Comparison of ENCODE assay signal across 11 mouse cellular contexts in the genomic region with DNA sequence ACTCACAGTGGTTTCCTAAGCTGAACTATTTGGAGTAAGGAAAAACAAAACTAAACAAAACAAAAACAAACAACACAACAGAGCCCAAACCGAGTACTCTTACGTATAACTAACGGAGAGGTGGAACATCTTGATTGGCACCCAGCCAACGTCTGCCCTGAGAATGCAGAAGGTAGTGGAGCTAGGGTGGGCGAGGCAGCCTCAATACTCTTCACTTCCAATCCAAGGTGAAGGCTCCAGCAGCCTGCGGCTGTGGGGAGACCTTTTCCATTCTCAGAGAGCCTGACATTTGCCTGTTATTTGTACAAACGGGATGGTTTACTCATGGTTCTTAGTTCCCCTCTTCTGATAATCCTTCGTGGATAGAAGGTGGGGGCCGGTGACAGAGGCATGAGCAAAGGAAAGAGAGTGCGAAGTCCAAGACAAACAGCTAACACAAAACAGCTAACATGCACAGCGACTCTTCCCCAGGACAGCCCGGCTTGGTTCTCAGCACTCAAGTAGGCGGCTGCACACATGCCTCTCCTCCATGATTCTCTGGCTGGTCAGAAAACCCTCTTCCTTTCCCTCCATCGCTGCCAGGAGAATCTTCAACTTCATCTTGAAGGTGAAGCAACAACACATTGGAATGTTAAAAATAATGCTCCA. TPM values are rescaled to one million over a fixed set of nuclear protein-coding genes. Genes with fewer than 3 reads are reported as not detected.
DNase-seq lines count a peak whose midpoint lies in the region; ATAC-seq and TF ChIP-seq lines count a peak whose summit lies in the region.
"Had no signal": no experiment of that assay in that cellular context is flagged by ENCODE, and none has a peak within 500 bp of the region (broad histone marks: within the 10 kb centered on the region; RNA-seq: fewer than 3 reads in every experiment).

No protein-coding gene starts in this region.

- WGBS in cerebellum, adult 2 months, result 80% methylated on average over 14 of the region's 14 CpGs
- 36% methylated on average over 14 of the region's 14 CpGs for whole genome bisulfite sequencing in kidney, adult 2 months
- WGBS in limb, embryonic 13.5 days, result 68% methylated on average over 14 of the region's 14 CpGs
- 86% methylated on average over 14 of the region's 14 CpGs for WGBS in hindbrain, embryonic 13.5 days

- no peak overlapping the region for H3K9ac ChIP-seq in limb, embryonic 13.5 days
- no peak overlapping the region for H3K9ac ChIP-seq in hindbrain, embryonic 13.5 days
- H3K9ac ChIP-seq: midbrain, embryonic 13.5 days had no signal

- TF ChIP-seq POLR2A in cerebellum, adult 2 months (IDR thresholded peaks at IDR 0.05; ENCODE audit: borderline replicate concordance, insufficient read depth, low read length), result no peak
- no peak for TF ChIP-seq POLR2A in kidney, adult 2 months (IDR thresholded peaks at IDR 0.05; ENCODE audit: low read depth, low read length)
- no peak for TF ChIP-seq POLR2A in embryonic fibroblast, embryonic 13.5 days (IDR thresholded peaks at IDR 0.05; ENCODE audit: low read depth, low read length)

- TF ChIP-seq CTCF in cerebellum, adult 2 months (IDR thresholded peaks at IDR 0.05; ENCODE audit: borderline replicate concordance, insufficient read depth, low read depth, low read length), result no peak
- no peak for TF ChIP-seq CTCF in kidney, adult 2 months (conservative IDR thresholded peaks at IDR 0.05; ENCODE audit: insufficient read depth, insufficient read length, low read depth, low read length)
- no peak for TF ChIP-seq CTCF in embryonic fibroblast, embryonic 13.5 days (IDR thresholded peaks at IDR 0.05; ENCODE audit: borderline replicate concordance, insufficient read depth, low read length)

- H3K4me1 ChIP-seq in cerebellum, adult 2 months (ENCODE audit: control insufficient read depth, insufficient read depth, low read length), result no peaks in the 10 kb centered on the region
- H3K4me1 ChIP-seq in kidney, adult 2 months (ENCODE audit: control insufficient read depth, insufficient read depth, low read length), result peaks cover 48% of the 10 kb centered on the region
- H3K4me1 ChIP-seq in embryonic fibroblast, embryonic 13.5 days (ENCODE audit: control insufficient read depth, insufficient read depth, low read length), result peaks cover 7% of the 10 kb centered on the region
- peaks cover 54% of the 10 kb centered on the region for H3K4me1 ChIP-seq in limb, embryonic 13.5 days
- no peaks in the 10 kb centered on the region for H3K4me1 ChIP-seq in hindbrain, embryonic 13.5 days (replicated peaks)
- H3K4me1 ChIP-seq: midbrain, embryonic 13.5 days had no signal

- DNase-seq in cerebellum, postnatal 14 days, result peak; percentile 10 to 14
- DNase-seq in cerebellum, adult 2 months, result no peak
- DNase-seq in kidney, adult 2 months, result peak; percentile 57
- no peak for DNase-seq in kidney, adult 9 months
- no peak for DNase-seq in left cerebral cortex, postnatal 14 days (ENCODE audit: low spot score in 2 of 2)
- DNase-seq: lung, postnatal 14 days had no signal

- intact Hi-C loops in left cerebral cortex, postnatal 14 days (cut with DNase I), result no loop called here

- H3K27ac ChIP-seq in cerebellum, adult 2 months (ENCODE audit: insufficient read depth, low read length), result no peak overlapping the region
- peak overlapping the region; percentile 42 for H3K27ac ChIP-seq in kidney, adult 2 months (ENCODE audit: insufficient read depth, low read depth, low read length)
- H3K27ac ChIP-seq in embryonic fibroblast, embryonic 13.5 days (ENCODE audit: insufficient read depth, low read length), result peak overlapping the region; percentile 89
- H3K27ac ChIP-seq in limb, embryonic 13.5 days, result peak overlapping the region; percentile 85; the same call in 1 of the 2 replicates
- no peak overlapping the region for H3K27ac ChIP-seq in hindbrain, embryonic 13.5 days
- H3K27ac ChIP-seq: hindbrain, postnatal 0 days; midbrain, embryonic 13.5 days had no signal

- H3K4me2 ChIP-seq in limb, embryonic 13.5 days (replicated peaks), result no peak overlapping the region; the same call in 1 of the 2 replicates
- H3K4me2 ChIP-seq in hindbrain, embryonic 13.5 days, result no peak overlapping the region
- H3K4me2 ChIP-seq: midbrain, embryonic 13.5 days had no signal

- no peak overlapping the region for H3K4me3 ChIP-seq in cerebellum, adult 2 months (replicated peaks; ENCODE audit: insufficient read depth, low read depth, low read length)
- H3K4me3 ChIP-seq in kidney, adult 2 months (ENCODE audit: insufficient read depth, low read depth, low read length), result no peak overlapping the region
- no peak overlapping the region for H3K4me3 ChIP-seq in embryonic fibroblast, embryonic 13.5 days (ENCODE audit: insufficient read depth, low read length)
- H3K4me3 ChIP-seq in limb, embryonic 13.5 days, result no peak overlapping the region
- no peak overlapping the region for H3K4me3 ChIP-seq in hindbrain, embryonic 13.5 days
- H3K4me3 ChIP-seq: midbrain, embryonic 13.5 days had no signal

- no peak for ATAC-seq in limb, embryonic 13.5 days (ENCODE audit: low FRiP score, low read depth)
- ATAC-seq in hindbrain, embryonic 13.5 days (ENCODE audit: low FRiP score), result no peak
- ATAC-seq: hindbrain, postnatal 0 days; midbrain, embryonic 13.5 days had no signal

- no peaks in the 10 kb centered on the region for H3K27me3 ChIP-seq in cerebellum, adult 2 months (ENCODE audit: control insufficient read depth, insufficient read depth, low read length)
- H3K27me3 ChIP-seq in kidney, adult 2 months (replicated peaks; ENCODE audit: control insufficient read depth, insufficient read depth, low read length), result no peaks in the 10 kb centered on the region
- H3K27me3 ChIP-seq in limb, embryonic 13.5 days, result no peaks in the 10 kb centered on the region
- H3K27me3 ChIP-seq in hindbrain, embryonic 13.5 days, result no peaks in the 10 kb centered on the region
- H3K27me3 ChIP-seq: midbrain, embryonic 13.5 days had no signal

- H3K9me3 ChIP-seq in limb, embryonic 13.5 days, result no peaks in the 10 kb centered on the region
- no peaks in the 10 kb centered on the region for H3K9me3 ChIP-seq in hindbrain, embryonic 13.5 days
- H3K9me3 ChIP-seq: midbrain, embryonic 13.5 days had no signal

- no peaks in the 10 kb centered on the region for H3K36me3 ChIP-seq in kidney, adult 2 months (ENCODE audit: control insufficient read depth, insufficient read depth, low read length)
- no peaks in the 10 kb centered on the region for H3K36me3 ChIP-seq in limb, embryonic 13.5 days
- no peaks in the 10 kb centered on the region for H3K36me3 ChIP-seq in hindbrain, embryonic 13.5 days
- H3K36me3 ChIP-seq: midbrain, embryonic 13.5 days had no signal

RNA-seq across cellular contexts. Expression of gene Bicc1, which starts 39.3 kb away (rescaled TPM):
- polyA plus RNA-seq in cerebellum, adult 2 months (2012; rRNA removed), result 2.6 and 3.3 TPM in 2 replicates
- polyA plus RNA-seq in kidney, adult 2 months (2012; rRNA removed), result 69.0 and 78.8 TPM in 2 replicates
- 53.8 and 86.8 TPM in 2 replicates for polyA plus RNA-seq in embryonic fibroblast, embryonic 13.5 days (2011; ENCODE audit: insufficient read length, low read depth, missing spikeins)
- polyA plus RNA-seq in limb, embryonic 13.5 days (2015; fragmentation: Nextera tagmentation; extraction: Ambion mirVana), result 31.8 and 33.3 TPM in 2 replicates
- polyA plus RNA-seq in hindbrain, embryonic 13.5 days (2015; fragmentation: Nextera tagmentation; extraction: Ambion mirVana), result 5.9 TPM in 2 replicates
- 1 to 10 TPM; 6.5 to 6.7 TPM for total RNA-seq in left cerebral cortex, postnatal 14 days (2021)

Comparison
In these comparisons a context has a peak if more than half of its experiments do, and no peak if none do; other contexts are left out.
1. DNase-seq: peak in cerebellum, postnatal 14 days (2 of 2) and kidney, adult 2 months (single experiment); none in cerebellum, adult 2 months (0 of 2), kidney, adult 9 months (single experiment) and left cerebral cortex, postnatal 14 days (0 of 2).
2. H3K27ac ChIP-seq: peak in kidney, adult 2 months (single experiment), embryonic fibroblast, embryonic 13.5 days (single experiment) and limb, embryonic 13.5 days (single experiment); none in cerebellum, adult 2 months (single experiment) and hindbrain, embryonic 13.5 days (single experiment).